Mouse (Mus musculus) left cerebral cortex, postnatal 14 days (tissue): ENCODE data around the gene Apmap. TPM values are rescaled to one million over a fixed set of nuclear protein-coding genes. Genes with fewer than 3 reads are reported as not detected.

Experiments
- DNase-seq, 2 experiments: peaks; one replicate each; pipeline ENCODE4 v3.0.0; 2021 to 2022; ENCODE audit warnings: low spot score in 2 of 2, mixed read lengths in 1 of 2
- intact Hi-C: fragments of 180-260 bp; cut with DNase I; formaldehyde crosslinking; loops from one replicate; pipeline ENCODE4 v1.15.1; 2025
- long read RNA-seq, 2 experiments: library from polyadenylated mRNA; stranded (forward); transcript quantifications; one replicate each; pipeline ENCODE4 v2.0.0; 2021
- total RNA-seq, 2 experiments: library from RNA; stranded (reverse); gene quantifications; 2 replicates each; pipeline ENCODE4 v1.2.3; 2021

The Apmap gene
- total RNA-seq = 10 to 100 TPM; 49.1 to 50.1 TPM
- long read RNA-seq, experiment 1, transcript Apmap-201 (9 exons, 2,235 nt) = major isoform, 83 of 96 reads
- long read RNA-seq, experiment 1, partial matches to known transcripts = 6 of 96 reads
- long read RNA-seq, experiment 1, other reads (novel, unspliced or antisense) = 7 of 96 reads
- long read RNA-seq, experiment 2, transcript Apmap-201 (9 exons, 2,235 nt) = major isoform, 60 of 65 reads
- long read RNA-seq, experiment 2, partial matches to known transcripts = 1 of 65 reads
- long read RNA-seq, experiment 2, other reads (novel, unspliced or antisense) = 4 of 65 reads

DNA sequence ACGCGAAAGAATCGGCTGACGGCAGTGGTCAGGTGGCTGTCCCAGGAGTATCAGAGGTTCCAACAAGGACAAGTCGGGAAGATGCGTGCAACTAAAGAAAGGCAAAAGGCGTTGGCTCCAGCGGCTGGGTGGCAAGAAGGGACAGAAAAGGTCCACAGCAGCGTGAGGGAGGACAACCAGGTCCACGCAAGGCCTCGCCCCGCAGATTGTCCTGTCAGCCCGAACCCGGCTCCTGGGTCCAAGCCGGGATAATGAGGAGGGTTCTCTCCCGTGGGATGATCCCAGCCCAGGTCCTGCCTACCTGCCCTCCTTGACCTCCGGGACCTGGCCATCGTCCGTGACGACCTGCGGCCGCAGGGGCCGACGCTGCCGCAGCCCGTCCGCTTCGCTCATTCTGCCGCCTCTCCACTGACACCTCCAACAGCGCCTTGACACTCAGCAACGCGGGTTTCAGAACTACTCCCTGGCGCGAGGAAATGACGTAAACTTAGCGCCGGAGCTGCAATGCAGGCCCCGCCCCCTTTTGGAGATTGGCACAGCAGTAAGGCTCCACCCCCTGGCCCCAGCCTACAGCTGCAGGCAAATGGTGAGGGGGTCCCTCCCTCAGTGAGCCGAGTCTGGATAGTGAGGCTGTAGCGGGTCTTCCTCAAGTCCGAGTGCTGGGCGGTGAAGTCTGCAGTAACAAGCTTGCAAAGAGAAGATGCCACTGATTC, at the start of gene Apmap:
Gene Apmap (minus strand): TSS at position 481 of the 713 bp plus-strand sequence.
- intact Hi-C loops = loop anchor here (1.0 to 10.0 kb wide), 4 partner anchors 41 to 397 kb away; partner anchors contain the start of gene Entpd6

DNA sequence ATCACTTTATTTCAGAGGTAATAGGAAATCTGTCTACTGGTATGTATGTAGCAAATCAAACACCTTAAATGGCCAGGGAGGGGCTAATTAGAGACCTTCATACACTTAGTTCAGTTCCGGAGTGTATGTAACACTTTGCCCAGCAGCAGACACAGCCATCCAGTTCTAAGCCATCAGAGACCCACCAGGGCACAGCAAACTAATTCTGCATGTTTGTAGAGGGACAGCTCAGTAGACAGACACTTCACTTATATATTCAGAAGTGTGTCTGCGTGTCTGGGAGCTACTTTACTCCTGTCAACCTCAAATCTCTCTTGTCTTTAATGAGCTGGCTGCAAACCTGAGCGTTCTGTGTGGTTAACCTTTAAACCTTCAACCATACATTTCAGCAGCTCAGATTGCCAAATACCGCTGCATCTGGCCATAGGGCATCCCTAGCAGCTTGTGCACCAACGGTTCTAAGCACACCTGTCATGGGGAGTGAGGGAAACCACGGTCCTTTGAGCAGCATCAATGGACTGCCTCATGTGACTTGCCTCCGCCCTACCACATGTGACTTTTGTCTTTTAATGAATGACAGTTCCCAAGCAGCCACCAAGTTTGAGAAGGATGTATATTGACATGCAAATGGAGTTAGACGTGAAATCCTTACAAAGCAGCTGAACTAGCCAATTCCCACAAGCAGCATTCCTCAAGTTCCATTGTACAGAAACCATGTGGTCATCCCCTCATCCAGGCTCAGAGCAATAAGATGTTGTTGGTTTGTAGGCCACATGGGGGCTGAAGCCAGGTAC, 48.8 kb upstream of the Apmap start:
- DNase-seq = no peak
- intact Hi-C loops = no loop called here

More for the DNA sequence above, at the start of gene Apmap:
- peak; percentile 98 for DNase-seq

GRCm38 (mm10) chr2:150656112-150656511, 47.7 kb upstream of the Apmap start:
- intact Hi-C loops = no loop called here

DNA sequence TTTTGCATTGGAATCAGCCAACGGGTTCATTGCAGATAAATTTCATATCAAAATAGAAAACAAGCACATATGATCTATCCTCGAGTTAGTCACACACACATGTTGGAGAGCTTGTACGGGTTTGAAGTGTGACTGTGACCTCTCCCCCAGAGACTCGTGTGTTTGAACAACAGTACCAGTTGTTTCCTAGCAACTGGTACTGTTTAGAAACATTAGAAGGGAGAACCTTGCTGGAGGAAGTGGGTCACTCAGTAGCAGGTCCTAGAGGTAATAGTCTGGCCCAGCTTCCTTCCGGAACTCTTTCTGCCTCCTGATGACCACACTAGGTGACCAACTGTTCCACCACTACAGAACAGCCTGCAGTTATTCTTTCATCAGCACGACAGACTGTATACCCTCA, 46.9 kb upstream of the Apmap start:
- no peak for DNase-seq
- intact Hi-C loops = no loop called here

More at GRCm38 (mm10) chr2:150656112-150656511, 47.7 kb upstream of the Apmap start:
- DNase-seq = no peak

GRCm38 (mm10) chr2:150654814-150655213, 46.4 kb upstream of the Apmap start:
- no peak for DNase-seq
- intact Hi-C loops = no loop called here

DNA sequence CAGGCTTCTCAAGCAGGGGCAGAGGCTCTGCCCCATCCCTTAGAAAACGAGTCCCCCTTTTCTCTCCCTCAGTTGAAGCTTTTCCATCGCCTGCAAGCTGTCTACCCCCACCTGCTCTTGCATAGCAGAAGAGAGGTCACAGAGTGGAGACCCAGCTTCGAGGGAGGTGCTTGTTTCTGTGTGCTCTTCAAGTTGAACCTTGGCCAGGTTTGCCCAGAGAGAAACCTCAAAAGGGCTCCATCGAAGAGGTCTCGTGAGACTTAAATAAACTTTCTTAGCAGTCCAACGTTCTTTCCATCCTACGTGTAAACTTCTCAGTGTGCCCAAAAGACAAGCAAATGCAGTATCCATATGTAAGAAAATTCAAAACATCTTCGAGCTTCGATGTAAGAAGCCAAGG, 43.0 kb upstream of the Apmap start:
- intact Hi-C loops = no loop called here

GRCm38 (mm10) chr2:150650511-150651074, 42.2 kb upstream of the Apmap start:
- intact Hi-C loops = no loop called here
- no peak for DNase-seq

More for the DNA sequence above, 43.0 kb upstream of the Apmap start:
- DNase-seq = no peak

- intact Hi-C loops = no loop called here
- DNase-seq = no peak
Observed at GRCm38 (mm10) chr2:150648300-150648895, 40.0 kb upstream of the Apmap start.

GRCm38 (mm10) chr2:150647681-150648299, 39.4 kb upstream of the Apmap start:
- no peak for DNase-seq
- intact Hi-C loops = no loop called here

- intact Hi-C loops = no loop called here
Observed at GRCm38 (mm10) chr2:150646411-150647121, 38.2 kb upstream of the Apmap start.

GRCm38 (mm10) chr2:150645225-150645624, 36.9 kb upstream of the Apmap start:
- intact Hi-C loops = no loop called here
- DNase-seq = no peak

More at GRCm38 (mm10) chr2:150646411-150647121, 38.2 kb upstream of the Apmap start:
- DNase-seq = no peak

DNA sequence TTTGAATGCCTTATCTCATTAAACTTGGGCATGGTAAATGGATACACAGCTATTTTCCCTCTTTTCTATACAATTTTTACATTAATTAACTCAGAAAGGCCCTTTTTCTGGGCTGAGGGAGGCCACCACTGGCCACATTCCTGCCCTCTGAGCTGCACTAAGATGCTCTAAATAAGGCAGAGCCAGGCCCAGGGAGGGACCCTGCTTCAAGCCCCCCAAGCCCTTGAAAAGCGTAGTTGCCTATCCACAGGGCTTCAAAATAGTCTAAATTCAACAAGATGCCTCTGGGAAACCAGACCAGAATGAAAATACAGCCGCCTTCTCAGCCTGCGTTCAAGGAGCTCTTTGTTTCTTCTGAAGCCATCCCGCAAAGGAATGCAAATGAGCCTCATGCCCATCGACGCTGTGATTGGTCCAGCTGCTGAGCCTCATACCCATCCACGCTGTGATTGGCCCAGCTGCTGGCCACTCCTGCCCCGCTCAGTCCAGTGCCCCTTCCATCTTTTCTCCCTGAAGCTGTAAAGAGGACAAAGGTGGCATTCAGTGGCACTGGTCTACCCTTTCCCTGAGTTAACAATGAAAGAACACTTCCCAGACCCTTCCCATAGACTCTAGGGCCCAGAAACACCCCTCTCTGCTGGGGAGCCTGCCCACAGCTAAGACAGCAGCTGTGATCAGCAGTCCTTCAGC, 35.5 kb upstream of the Apmap start:
- intact Hi-C loops = no loop called here

GRCm38 (mm10) chr2:150643166-150643565, 34.8 kb upstream of the Apmap start:
- DNase-seq = no peak
- intact Hi-C loops = no loop called here

More for the DNA sequence above, 35.5 kb upstream of the Apmap start:
- DNase-seq = peak; percentile 71 to 85

DNA sequence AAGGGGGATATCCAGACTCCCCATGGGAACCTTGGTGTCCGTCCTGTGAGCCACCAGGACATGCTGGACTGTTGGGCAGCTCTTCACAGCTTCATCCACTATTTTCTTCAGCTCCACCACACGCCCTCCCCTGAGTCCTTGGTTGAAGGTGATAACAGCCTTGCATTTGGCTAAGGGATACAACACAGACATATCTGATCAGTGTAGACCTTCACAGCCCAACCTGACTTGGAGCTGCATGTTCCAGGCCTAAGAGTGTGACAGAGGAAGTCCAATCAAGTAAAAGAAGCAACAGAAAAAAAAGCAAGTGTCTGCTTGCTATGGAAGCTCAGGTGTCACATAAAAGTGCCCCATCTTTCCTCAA, 30.0 kb upstream of the Apmap start:
- no peak for DNase-seq
- intact Hi-C loops = no loop called here

DNA sequence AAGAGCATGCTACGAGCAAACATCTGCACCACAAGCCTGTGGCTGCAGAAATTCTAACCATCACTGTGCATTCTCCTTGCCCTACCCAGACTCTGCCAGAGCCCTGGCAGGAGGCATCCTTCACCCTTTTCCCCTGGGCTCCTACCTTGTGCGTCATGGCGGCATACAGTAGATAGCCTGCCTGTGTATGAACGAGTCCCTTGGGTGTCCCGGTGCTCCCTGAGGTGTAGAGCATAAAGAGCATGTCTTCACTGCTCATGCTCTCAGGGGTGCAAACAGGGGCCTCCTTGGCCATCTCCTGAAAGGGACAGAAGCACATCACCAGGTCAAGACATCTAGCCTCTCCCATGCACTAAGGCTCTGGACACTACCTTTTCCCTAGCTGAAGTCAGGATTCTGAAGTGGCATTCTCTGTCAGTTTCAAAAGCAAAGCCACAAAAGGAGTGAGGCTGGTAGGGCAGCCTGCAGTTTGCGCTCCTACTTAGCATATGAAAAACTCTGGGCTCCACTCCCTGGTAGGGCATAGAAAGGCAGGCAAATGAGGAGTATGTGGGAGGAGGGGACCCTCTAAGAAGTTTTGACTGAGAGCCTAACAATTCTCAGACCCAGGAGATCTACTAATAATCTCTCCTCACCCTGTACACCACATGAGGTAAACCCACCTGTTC, 29.5 kb upstream of the Apmap start:
- intact Hi-C loops = no loop called here

DNA sequence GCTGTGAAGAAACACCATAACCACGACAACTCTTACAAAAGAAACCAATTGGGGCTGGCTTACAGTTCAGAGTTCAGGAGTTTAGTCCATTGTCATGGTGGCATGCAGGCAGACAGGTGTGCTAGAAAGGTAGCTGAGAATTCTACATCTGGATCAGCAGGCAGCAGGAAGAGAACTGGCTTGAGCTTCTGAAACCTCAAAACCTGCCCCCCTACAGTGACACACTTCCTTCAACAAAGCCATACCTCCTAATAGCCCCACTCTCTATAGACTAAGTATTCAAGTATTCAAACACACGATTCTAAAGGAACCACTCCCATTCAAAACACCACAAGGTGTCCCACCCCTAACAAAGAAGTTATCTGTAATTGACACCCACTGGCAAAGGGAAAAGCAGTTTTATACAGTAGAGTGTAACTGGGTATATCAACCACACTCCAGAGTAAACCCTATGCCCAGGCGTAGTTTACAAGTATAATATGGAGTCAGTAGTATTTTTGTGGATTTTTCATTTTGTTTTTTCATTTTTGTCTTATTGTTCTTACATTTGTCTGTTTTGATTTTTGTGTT, 27.6 kb upstream of the Apmap start:
- intact Hi-C loops = no loop called here
- no peak for DNase-seq

More for the DNA sequence above, 29.5 kb upstream of the Apmap start:
- DNase-seq = no peak

- DNase-seq = no peak
- intact Hi-C loops = no loop called here
Observed at GRCm38 (mm10) chr2:150629255-150629654, 20.9 kb upstream of the Apmap start.
